Mouse (Mus musculus) bone marrow macrophage, adult 2 months (primary cell): ENCODE data around the gene Actl7a.

ENCODE experiments used
- CTCF ChIP-seq: IDR thresholded peaks from 2 replicates; pipeline ENCODE4 v1.5.1; 2012; ENCODE audit warnings: low read depth, mild to moderate bottlenecking, low read length, moderate library complexity
- POLR2A ChIP-seq: IDR thresholded peaks from 2 replicates; pipeline ENCODE4 v1.6.1; 2012; ENCODE audit warnings: mild to moderate bottlenecking, low read depth, low read length, borderline replicate concordance

DNA sequence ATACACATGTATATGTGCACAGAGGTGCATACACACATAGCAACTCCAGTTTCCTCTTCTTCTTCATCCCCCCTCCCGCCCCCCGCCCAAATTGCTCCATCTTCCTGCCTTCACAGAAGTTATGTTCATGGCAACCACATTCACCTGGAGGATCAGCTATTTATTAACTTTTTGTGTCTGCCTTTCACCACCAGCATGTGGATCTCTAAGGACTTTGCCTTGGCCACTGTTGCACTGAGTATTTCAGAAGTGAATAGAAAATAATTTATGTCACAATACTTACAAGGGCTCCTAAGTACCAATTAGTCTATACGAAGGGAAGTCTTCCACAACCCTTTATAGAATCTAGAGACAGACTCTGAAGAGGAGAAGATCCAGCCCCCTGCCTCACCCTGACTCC is 25.3 kb upstream of the Actl7a start:
- TF ChIP-seq POLR2A (no peak), CTCF (no peak)
